Mouse (Mus musculus): ENCODE results near the gene Art1.

The Art1 gene

DNA sequence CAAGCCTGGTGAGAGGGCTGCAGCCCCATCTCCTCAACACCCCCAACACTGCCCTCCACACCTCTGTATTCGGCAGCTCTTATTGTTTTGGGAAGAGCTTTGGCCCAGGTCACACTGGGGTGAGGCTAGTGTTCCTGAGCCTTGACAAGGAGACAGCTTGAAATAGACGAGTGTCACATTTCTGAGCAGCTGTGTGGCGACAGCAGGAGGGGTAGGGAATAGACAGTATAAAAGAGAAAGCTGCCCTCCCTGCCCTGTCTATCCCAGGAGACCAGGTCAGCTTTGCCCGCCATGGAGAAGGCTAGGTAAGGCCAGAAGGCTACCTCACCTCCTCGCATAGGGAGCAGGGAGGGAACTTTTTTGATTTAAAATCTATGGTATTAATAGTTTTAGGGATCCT lies at the start of gene Art1:
TSS of gene Art1 (plus strand) at position 257 of the 400 bp plus-strand sequence.
- in situ Hi-C loops (cut with MboI, MseI): no loop called here

- in situ Hi-C loops (cut with MboI, MseI): loop anchor here (10.0 kb wide), 1 partner anchor 127 kb away; the partner anchor contains the start of genes Lrrc51 and Numa1
Measured at GRCm38 (mm10) chr7:102061353-102061752, 40.2 kb upstream of the Art1 start.

DNA sequence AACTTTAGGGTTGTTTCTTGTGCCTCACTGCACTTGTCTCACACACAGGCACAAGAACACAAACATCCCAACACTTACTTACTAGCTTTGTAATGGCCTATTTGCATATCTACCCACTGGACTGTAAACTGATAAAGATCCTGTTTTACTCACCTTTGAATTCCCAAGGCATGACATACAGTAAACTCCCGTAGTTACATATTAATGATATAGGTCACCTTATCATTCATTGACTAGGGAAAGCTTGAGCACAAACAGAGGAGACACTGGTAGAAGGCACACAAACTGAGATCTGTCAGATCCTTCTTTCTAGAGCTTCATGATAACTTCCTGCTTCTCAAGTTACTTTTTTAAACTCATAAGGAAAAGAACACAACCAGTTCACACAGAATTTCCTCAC lies 39.3 kb upstream of the Art1 start:
- in situ Hi-C loops (cut with MboI, MseI): loop anchor here (10.0 kb wide), 1 partner anchor 127 kb away; the partner anchor contains the start of genes Lrrc51 and Numa1

DNA sequence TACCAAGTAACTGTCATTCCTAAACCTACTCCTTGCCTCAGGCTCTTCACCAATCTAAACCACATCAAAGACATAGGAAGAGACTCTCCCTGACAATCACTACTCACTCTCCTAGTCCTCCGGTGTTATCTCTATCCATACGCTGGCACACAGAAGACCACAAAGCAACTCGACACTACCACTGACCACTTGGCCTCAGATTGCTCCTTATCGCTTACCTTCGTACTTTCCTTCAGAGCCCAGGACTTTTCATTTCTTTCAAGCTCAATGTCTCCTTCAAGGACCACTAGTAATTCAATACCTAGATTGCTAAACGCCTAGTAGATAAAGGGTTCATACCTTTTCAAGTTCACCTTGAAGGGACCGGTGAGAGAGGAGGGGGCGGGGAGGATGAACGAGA lies 37.7 kb upstream of the Art1 start:
- in situ Hi-C loops (cut with MboI, MseI): loop anchor here (10.0 kb wide), 1 partner anchor 129 kb away; the partner anchor contains the start of genes Lrrc51 and Numa1

DNA sequence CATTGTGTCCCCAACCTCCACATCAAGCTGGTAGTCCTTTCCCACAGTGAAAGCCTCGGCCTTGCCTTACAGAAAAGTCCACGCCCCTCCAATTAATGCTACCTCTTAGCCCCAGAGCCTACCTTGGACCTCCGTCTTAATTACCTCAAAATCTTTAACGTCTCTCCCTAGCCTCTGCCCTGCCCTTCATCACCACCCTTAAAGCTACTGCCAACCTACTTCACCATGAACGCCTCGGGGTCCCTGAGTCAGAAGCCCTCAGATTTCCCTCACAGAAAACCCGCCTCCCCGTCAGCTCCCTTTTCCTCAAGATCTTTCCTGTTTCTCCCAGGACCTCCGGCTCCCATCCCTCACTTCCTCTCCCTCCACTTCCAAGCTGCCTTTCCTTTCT lies 36.9 kb upstream of the Art1 start:
- in situ Hi-C loops (cut with MboI, MseI): loop anchor here (10.0 kb wide), 1 partner anchor 130 kb away; the partner anchor contains the start of genes Lrrc51 and Numa1

DNA sequence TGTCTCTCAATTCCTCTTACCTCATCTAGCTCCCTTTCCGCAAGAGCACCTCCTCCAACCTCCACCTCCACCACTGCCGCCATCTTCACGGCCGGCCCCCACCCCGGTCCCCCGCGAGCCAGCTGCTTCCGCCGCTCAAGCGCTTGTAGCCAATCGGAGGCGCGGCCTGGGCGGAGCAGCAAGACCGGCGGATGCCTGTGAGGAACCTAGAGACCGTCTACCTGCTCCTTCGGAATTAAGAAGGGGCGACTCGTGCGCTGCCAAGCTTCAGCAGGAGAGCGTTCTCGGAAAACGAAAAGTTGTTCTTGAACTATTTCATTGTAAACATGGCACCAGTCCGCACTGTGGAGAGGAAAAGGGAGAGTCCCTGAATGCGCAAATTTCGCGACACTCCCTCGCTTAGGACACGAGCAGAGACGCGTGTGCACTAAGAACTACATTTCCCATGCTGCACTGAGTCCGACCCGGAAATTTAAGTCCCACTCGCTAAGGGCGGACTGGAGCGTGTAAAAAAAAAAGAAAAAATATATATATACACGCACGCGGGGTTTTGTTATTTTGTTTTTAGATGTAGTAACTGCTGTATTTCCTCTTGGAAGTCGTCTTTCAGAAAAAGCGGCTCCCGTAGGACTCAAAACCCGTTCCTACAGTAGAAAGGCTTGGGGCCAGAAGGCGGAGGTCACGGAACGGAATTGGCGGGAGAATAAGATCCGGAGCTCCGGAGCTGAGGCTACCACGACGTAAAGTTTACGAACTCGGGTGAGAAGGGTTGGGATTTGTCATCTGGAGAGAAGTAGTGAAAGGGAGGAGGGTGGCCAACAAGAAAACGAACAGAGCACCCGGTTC lies 36.3 kb upstream of the Art1 start, which contains the start of the genes Rnf121, Xndc1 and Xntrpc:
TSS of gene Rnf121 (minus strand) at position 424 of the 846 bp plus-strand sequence.
TSS of gene Xndc1 (plus strand) at position 466 of the 846 bp plus-strand sequence.
TSS of gene Xntrpc (plus strand) at position 668 of the 846 bp plus-strand sequence.
- in situ Hi-C loops (cut with MboI, MseI): loop anchor here (10.0 kb wide), 1 partner anchor 130 kb away; the partner anchor contains the start of genes Lrrc51 and Numa1

DNA sequence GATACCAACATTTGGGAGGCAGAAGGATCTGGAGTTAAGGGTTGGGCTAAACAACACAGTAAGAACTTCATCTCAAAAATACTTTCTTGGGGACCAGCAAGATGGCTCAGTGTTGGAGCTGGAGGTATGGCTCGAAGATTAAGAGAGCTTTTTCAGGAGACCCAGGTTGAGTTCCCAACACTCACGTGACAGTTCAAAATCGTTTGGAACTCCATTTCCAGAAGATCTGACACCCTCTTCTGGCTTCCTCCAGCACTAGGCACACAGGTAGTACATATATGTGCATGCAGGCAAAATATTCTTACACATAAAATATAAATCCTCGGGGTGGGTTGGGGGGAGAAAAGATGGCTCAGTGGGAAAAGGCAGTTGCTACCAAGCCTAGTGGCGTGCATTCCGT lies 35.2 kb upstream of the Art1 start:
- in situ Hi-C loops (cut with MboI, MseI): loop anchor here (10.0 kb wide), 1 partner anchor 132 kb away; the partner anchor contains the start of genes Lrrc51 and Numa1

DNA sequence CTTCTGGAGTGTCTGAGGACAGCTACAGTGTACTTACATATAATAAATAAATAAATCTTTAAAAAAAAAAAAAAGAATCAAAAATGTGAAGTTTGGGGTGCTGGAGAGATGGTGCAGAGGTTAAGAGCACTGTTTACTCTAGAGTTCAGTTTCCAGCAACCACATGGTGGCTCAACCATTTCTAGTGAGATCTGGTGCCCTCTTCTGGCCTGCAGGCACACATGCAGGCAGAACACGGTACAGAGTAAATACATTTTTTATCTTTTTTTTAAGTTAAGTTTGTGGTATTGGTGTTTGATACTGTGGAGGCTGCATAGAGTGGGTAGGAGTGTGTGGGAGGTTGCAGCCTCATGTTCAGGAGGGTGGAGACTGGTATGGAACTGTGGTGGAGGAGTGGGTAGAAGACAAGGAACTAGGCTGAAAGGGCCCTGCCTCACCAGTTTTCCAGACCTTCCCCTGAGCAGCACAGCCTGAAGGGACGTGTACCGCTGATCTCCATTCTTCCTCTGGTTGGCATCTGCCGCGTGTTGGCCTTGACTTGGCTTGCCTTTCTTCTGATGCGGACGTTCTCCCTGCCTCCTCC lies 24.7 kb upstream of the Art1 start:
- in situ Hi-C loops (cut with MboI, MseI): no loop called here

DNA sequence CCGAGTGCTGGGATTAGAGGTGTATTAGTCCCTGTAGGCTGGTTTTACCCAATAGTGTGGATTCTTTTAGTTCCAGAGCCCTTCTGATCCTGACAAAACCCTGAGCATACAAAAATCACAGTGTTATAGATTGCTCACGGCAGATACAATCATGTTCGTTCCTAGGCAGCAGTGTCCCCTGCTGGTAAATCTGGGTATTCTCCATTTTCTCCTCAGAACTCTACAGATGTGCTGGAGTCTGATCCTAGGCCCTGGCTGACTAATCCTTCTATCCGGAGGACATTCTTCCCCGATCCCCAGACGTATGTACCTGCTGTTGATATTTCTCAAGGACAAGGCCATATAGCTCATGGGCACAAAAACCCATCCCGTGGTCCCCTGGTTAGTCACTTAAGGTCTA lies 23.0 kb upstream of the Art1 start:
- in situ Hi-C loops (cut with MboI, MseI): no loop called here

DNA sequence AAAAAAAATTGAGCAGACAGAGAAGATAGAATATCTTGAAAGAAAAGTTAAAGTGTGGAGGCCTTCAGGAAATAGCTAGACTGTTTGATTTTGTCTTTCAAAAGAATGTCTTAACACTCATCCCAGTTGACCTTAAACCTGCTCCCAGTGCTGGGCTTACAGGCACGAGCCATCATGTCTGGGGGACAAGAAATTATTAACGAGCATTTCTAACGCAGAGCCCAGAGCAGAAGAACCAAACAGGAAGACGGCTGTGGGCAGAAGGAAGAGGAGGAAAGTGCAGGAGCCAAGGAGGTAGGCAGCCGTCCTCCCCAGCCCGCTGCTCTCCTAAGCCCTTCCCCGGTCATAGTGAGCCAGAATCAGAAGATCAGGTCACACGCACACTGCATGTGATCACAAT lies 21.2 kb upstream of the Art1 start:
- in situ Hi-C loops (cut with MboI, MseI): loop anchor here (5.0 kb wide), 1 partner anchor 33 kb away; no protein-coding TSS in a partner anchor

DNA sequence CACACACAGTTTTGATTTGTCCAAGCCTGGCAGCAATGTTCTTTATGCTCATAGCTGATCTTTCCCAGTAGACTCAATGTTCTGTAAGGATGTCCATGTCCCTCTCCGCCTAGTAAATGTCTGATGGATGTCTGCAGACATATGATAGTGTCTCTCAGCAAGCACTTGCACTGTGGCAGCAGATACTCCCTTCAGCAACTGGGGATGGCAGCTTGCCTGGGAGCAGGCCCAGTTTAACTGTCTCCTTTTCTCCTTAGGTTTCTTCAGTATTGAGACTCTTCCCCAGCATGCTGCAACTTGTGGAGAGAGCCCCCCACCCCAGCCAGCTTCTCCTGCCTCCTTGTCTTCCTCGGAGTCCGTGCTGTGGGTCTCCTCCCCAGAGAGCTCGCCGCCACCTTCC lies 19.8 kb upstream of the Art1 start:
- in situ Hi-C loops (cut with MboI, MseI): loop anchor here (5.0 kb wide), 1 partner anchor 34 kb away; no protein-coding TSS in a partner anchor

- in situ Hi-C loops (cut with MboI, MseI): loop anchor here (5.0 kb wide), 1 partner anchor 36 kb away; no protein-coding TSS in a partner anchor
Measured at GRCm38 (mm10) chr7:102082816-102083215, 18.7 kb upstream of the Art1 start, which contains the start of gene Trpc2. Trpc2 (plus strand) TSS chr7:102083116.

DNA sequence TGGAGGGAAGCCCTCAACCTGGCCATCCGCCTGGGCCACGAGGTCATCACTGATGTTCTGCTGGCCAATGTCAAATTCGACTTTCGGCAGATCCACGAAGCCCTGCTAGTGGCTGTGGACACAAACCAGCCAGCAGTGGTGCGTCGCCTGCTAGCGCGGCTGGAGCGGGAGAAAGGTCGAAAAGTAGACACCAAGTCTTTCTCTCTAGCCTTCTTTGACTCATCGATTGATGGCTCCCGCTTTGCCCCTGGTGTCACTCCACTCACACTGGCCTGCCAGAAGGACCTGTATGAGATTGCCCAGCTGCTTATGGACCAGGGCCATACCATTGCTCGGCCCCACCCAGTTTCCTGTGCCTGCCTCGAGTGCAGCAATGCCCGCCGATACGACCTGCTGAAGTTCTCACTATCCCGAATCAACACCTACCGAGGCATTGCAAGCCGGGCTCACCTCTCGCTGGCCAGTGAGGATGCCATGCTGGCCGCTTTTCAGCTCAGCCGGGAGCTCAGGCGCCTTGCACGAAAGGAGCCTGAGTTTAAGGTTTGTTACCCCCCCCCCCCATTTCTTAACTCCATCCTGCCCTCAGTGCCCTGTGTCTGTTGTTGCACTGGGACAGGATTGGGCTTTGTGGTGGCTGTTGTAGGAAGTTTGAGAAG lies 17.4 kb upstream of the Art1 start:
- in situ Hi-C loops (cut with MboI, MseI): loop anchor here (5.0 kb wide), 1 partner anchor 37 kb away; no protein-coding TSS in a partner anchor

DNA sequence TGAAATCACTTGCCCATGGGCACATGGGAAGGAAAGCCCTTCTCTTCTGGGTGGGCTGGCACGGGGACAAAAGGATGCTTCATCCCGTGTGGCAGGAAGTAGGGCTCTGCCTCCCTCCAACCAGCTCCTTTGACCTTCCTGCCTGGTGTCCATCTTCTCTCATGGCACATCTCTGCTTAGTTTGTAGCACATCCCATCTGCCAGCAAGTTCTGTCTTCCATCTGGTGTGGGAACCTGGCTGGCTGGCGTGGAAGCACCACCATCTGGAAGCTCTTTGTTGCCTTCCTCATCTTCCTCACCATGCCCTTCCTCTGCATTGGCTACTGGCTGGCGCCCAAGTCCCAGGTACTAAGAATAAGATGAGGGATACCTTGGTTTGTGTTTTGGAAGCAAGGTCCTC lies 14.2 kb upstream of the Art1 start:
- in situ Hi-C loops (cut with MboI, MseI): no loop called here

DNA sequence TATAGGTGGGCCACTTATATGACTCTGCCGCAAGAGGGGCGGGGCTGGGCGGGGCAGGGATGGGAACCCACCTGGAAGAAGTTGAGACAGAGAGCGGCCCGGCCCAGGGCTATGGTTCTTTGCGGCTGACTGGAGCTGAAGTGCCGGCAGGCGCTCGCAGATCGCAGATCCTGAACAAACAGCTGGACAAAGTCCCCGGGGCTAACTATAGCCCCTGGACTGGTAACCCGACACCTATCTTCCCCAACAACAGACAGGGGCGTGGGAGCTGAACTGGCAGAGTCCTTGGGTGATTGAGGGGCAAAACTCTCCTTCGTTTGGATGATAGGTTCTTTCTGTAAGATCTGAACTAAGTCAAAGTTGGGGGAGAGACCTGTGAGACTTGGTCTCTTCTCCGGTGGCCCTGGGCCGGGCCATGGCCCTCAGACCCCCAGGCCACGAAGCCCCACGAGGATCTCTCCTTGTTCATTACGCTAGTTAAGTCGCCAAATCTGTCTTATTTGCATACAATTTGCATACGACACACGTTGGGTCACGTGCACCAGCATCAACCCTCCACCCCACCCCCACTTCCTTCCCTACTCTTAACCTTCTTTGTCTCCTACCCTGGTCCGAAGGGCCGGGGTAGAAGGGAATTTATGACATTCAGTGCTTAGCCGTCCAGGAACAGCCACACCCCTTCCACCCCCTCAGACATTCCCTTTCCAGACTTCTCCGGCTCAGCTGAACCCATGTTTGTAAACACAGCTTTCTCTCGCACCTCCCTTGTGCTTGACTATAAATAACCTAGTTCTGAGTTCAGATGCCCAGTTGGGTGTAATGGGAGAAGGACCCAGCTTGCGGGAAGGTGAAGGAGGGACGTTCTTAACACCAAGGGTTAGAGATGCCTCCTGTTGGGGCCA lies 1.5 kb upstream of the Art1 start:
- in situ Hi-C loops (cut with MboI, MseI): no loop called here

DNA sequence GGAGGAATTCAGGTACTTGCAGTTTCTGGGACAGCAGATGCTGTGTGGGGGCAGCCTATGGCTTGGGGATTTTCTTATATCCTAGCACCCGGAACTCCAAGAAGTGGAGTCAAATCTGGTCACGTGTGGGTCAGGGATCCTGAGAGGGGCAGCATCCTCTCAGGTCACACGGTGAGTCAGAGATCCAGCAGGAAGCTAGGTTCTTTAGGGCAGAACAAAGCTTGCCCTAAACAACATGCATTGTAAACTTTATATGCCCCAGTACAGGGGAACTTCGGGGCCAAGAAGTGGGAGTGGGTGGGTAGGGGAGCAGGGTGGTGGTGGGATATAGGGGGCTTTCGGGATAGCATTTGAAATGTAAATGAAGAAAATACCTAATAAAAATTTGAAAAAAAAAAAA lies 675 bp upstream of the Art1 start:
- in situ Hi-C loops (cut with MboI, MseI): no loop called here

DNA sequence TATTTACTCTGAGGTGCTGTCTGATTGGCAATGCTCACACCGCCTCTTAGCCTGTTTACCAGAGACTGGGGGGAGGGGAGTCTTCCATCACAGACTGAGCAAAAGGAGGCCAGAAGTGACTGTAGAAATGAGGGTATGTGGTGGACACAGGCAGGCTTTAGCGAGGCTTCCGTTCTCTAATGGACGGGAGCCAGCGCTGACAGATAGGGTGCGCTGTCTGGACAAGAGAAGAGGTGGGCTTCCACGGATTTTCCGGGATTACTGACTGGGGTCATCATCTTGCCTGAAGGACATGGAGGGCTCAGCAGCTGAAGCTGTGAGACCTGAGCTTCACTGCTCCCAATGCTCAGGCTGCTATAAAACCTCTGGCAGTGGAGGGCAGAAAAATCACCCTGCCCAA lies 698 bp downstream of the Art1 start:
- in situ Hi-C loops (cut with MboI, MseI): no loop called here

DNA sequence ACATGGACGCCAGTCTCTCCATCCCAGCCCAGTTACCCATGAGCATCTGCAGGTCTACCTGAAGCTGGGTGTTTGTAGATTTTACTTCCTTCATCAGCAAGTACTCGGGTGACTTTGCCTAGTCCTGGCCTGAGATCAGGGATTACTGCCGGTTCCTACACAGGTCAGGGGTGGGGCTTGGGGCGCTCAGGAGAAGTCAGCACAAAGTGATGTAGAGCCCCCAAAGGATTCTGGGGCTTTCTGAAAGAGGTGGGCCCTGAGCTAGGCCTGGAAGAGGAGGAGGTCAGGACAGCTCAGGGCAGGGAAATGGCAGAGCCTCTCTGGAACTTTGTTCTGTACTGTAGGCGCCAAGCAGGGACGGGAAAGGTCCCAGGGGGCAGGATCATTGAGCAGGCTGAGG lies 1.2 kb downstream of the Art1 start:
- in situ Hi-C loops (cut with MboI, MseI): no loop called here

GRCm38 (mm10) chr7:102103555-102103954 lies 2.0 kb downstream of the Art1 start:
- in situ Hi-C loops (cut with MboI, MseI): no loop called here

GRCm38 (mm10) chr7:102104126-102104525 lies 2.6 kb downstream of the Art1 start:
- in situ Hi-C loops (cut with MboI, MseI): no loop called here

Data from T-helper 2 cell (primary cell).